Mouse (Mus musculus) left cerebral cortex, adult 2 months (tissue): Measurements from ENCODE around the gene Oaf. TPM values are rescaled to one million over a fixed set of nuclear protein-coding genes. Genes with fewer than 3 reads are reported as not detected.

Experiments used
- DNase-seq, 2 experiments: peaks; one replicate each; pipeline ENCODE4 v3.0.0; 2021 to 2022; ENCODE audit warnings: low spot score in 2 of 2, mixed read lengths in 1 of 2; ENCODE audit errors: extremely low spot score in 1 of 2
- H3K27ac ChIP-seq: fragments of 200-600 bp; 2 replicates; pipeline ENCODE4 v1.8.1; 2022
- H3K4me3 ChIP-seq: fragments of 200-600 bp; 2 replicates; pipeline ENCODE4 v1.8.1; 2022
- CTCF ChIP-seq: fragments of 200-600 bp; IDR thresholded peaks from 2 replicates; pipeline ENCODE4 v1.8.1; 2022; ENCODE audit warnings: antibody characterized with exemption, mild to moderate bottlenecking, moderate library complexity
- intact Hi-C: fragments of 180-260 bp; cut with DNase I; formaldehyde crosslinking; loops from one replicate; pipeline ENCODE4 v1.15.1; 2025
- total RNA-seq, 2 experiments: library from RNA; stranded (reverse); gene quantifications; 2 replicates each; pipeline ENCODE4 v1.2.3; 2021

Oaf gene
- total RNA-seq, 2 experiments from 2014 or later = 13.3 to 18.0 TPM

GRCm38 (mm10) chr9:43210190-43210682 lies 29.5 kb downstream of the Oaf start, which contains the start of gene Pou2f3:
Gene Pou2f3, minus strand, starts transcription at chr9:43210369.
- Histone ChIP-seq H3K4me3 (no peak within 1 kb of the TSS), H3K27ac (0 out of 2 replicates have a peak within 1 kb of the TSS, but pooled peaks have one; percentile 8)
- DNase-seq = peak in 1 of 2 experiments; percentile 26
- TF ChIP-seq CTCF = no peak
- intact Hi-C loops = no loop called here

GRCm38 (mm10) chr9:43206022-43206390 lies 33.7 kb downstream of the Oaf start:
- no peak overlapping the region for H3K27ac ChIP-seq
- no peak for TF ChIP-seq CTCF
- DNase-seq = no peak
- no peak overlapping the region; the same call in 1 of the 2 replicates for H3K4me3 ChIP-seq
- intact Hi-C loops = no loop called here

- intact Hi-C loops = no loop called here
- peak overlapping the region; percentile 5; the same call in 1 of the 2 replicates for H3K4me3 ChIP-seq
Measured at GRCm38 (mm10) chr9:43205343-43206021, 34.2 kb downstream of the Oaf start.

GRCm38 (mm10) chr9:43200212-43200611 lies 39.5 kb downstream of the Oaf start:
- no peak for DNase-seq
- TF ChIP-seq CTCF = no peak
- intact Hi-C loops = no loop called here
- Histone ChIP-seq H3K4me3 (no peak overlapping the region), H3K27ac (no peak overlapping the region)

More at GRCm38 (mm10) chr9:43205343-43206021, 34.2 kb downstream of the Oaf start:
- no peak overlapping the region for H3K27ac ChIP-seq
- TF ChIP-seq CTCF = no peak; the same call in none of the 2 replicates
- DNase-seq = no peak

- no peak for DNase-seq
- H3K4me3 ChIP-seq = no peak overlapping the region
- intact Hi-C loops = no loop called here
- H3K27ac ChIP-seq = no peak overlapping the region
- no peak for TF ChIP-seq CTCF
Measured at GRCm38 (mm10) chr9:43194001-43194400, 45.7 kb downstream of the Oaf start.

- no peak for DNase-seq
- H3K4me3 ChIP-seq = no peak overlapping the region
- TF ChIP-seq CTCF = no peak
- intact Hi-C loops = no loop called here
- no peak overlapping the region for H3K27ac ChIP-seq
Measured at GRCm38 (mm10) chr9:43191561-43191960, 48.1 kb downstream of the Oaf start.

GRCm38 (mm10) chr9:43189021-43189356 lies 50.7 kb downstream of the Oaf start:
- Histone ChIP-seq H3K4me3 (no peak overlapping the region), H3K27ac (no peak overlapping the region)
- no peak for DNase-seq
- no peak for TF ChIP-seq CTCF
- intact Hi-C loops = no loop called here

GRCm38 (mm10) chr9:43188309-43189020 lies 51.2 kb downstream of the Oaf start:
- TF ChIP-seq CTCF = no peak

GRCm38 (mm10) chr9:43179614-43180013 lies 60.1 kb downstream of the Oaf start:
- H3K4me3 ChIP-seq = no peak overlapping the region
- TF ChIP-seq CTCF = no peak
- intact Hi-C loops = loop anchor here (10.0 kb wide), 1 partner anchor 815 kb away; no protein-coding TSS in a partner anchor
- H3K27ac ChIP-seq = no peak overlapping the region
- DNase-seq = no peak

More at GRCm38 (mm10) chr9:43188309-43189020, 51.2 kb downstream of the Oaf start:
- no peak overlapping the region for H3K27ac ChIP-seq
- H3K4me3 ChIP-seq = no peak overlapping the region
- intact Hi-C loops = no loop called here
- DNase-seq = no peak

GRCm38 (mm10) chr9:43178172-43178571 lies 61.5 kb downstream of the Oaf start:
- Histone ChIP-seq H3K27ac (no peak overlapping the region), H3K4me3 (no peak overlapping the region)
- intact Hi-C loops = loop anchor here (10.0 kb wide), 1 partner anchor 813 kb away; no protein-coding TSS in a partner anchor
- no peak for DNase-seq
- peak; percentile 9 for TF ChIP-seq CTCF

Other genes starting within 250 kb of the Oaf start
- 100 to 1,000 TPM; 162 to 164 TPM for gene Arhgef12, start 132.7 kb downstream of the Oaf start, total RNA-seq
- gene Tmem136, start 123.3 kb downstream of the Oaf start, total RNA-seq = 10 to 100 TPM; 15.6 to 16.8 TPM
- under 1 TPM; 0.16 to 0.65 TPM for gene Pou2f3, start 29.5 kb downstream of the Oaf start, total RNA-seq
- not detected for gene Trim29, start 70.9 kb upstream of the Oaf start, total RNA-seq